Mouse (Mus musculus) kidney, embryonic 15.5 days (tissue): ENCODE measurements at regions not wholly inside any gene's neighbourhood (a gene's known extent, or its start where the extent isn't known, plus 50 kb on each side); places are given as distances from the start of the nearest gene placed in this dataset.
A peak's percentile ranks its signal among the peaks of the same experiment; 100 is the strongest.

Experiments
- ATAC-seq: fragments of 200-750 bp; cut with Nextera tagmentation; replicated peaks from 2 replicates; pipeline ENCODE4 v1.8.0; 2017; ENCODE audit warnings: moderate TSS enrichment; ENCODE audit not compliant: low FRiP score
- H3K27ac ChIP-seq: fragments of 300-500 bp; sonication (generic); 2 replicates; pipeline ENCODE4 v1.5.1; 2015; ENCODE audit warnings: mild to moderate bottlenecking, inconsistent platforms
- H3K27me3 ChIP-seq: fragments of 300-500 bp; sonication (generic); 2 replicates; pipeline ENCODE4 v1.6.1; 2015; ENCODE audit warnings: inconsistent platforms
- H3K36me3 ChIP-seq: fragments of 300-500 bp; sonication (generic); 2 replicates; pipeline ENCODE4 v1.6.1; 2015; ENCODE audit warnings: inconsistent platforms
- H3K4me1 ChIP-seq: fragments of 300-500 bp; sonication (generic); 2 replicates; pipeline ENCODE4 v1.6.1; 2015; ENCODE audit warnings: inconsistent platforms
- H3K4me2 ChIP-seq: fragments of 300-500 bp; sonication (generic); 2 replicates; pipeline ENCODE4 v1.6.1; 2015; ENCODE audit warnings: moderate library complexity, mild to moderate bottlenecking, inconsistent platforms
- H3K4me3 ChIP-seq: fragments of 300-500 bp; sonication (generic); replicated peaks from 2 replicates; pipeline ENCODE4 v1.5.1; 2015; ENCODE audit warnings: mild to moderate bottlenecking, inconsistent platforms
- H3K9ac ChIP-seq: fragments of 300-500 bp; sonication (generic); 2 replicates; pipeline ENCODE4 v1.6.1; 2015; ENCODE audit warnings: mild to moderate bottlenecking, inconsistent platforms
- H3K9me3 ChIP-seq: fragments of 300-500 bp; sonication (generic); replicated peaks from 2 replicates; pipeline ENCODE4 v1.6.1; 2016; ENCODE audit warnings: inconsistent platforms
- WGBS: fragments of 180-500 bp; shearing (Covaris S2); methylation state at CpG from one replicate; pipeline ENCODE4 v1.1.7; 2015; ENCODE audit warnings: mixed read lengths; 5-methylcytosine and 5-hydroxymethylcytosine counted together

- Histone ChIP-seq H3K4me3 (no peak overlapping the region), H3K4me1 (peaks cover 48% of the 10 kb centered on the region), H3K27ac (peak overlapping the region; percentile 61), H3K27me3 (no peaks in the 10 kb centered on the region), H3K4me2 (peak overlapping the region; percentile 2; the same call in 1 of the 2 replicates), H3K9ac (no peak overlapping the region), H3K36me3 (no peaks in the 10 kb centered on the region), H3K9me3 (no peaks in the 10 kb centered on the region)
- 26% methylated on average over 3 of the region's 3 CpGs for WGBS
- peak; percentile 78 for ATAC-seq
Observed at GRCm38 (mm10) chr9:49961965-49962364, 163.2 kb upstream of the Ncam1 start.

GRCm38 (mm10) chr9:49961329-49961728 is 162.6 kb upstream of the Ncam1 start:
- Histone ChIP-seq H3K4me2 (no peak overlapping the region), H3K9me3 (no peaks in the 10 kb centered on the region), H3K36me3 (no peaks in the 10 kb centered on the region), H3K27me3 (no peaks in the 10 kb centered on the region), H3K4me1 (peaks cover 48% of the 10 kb centered on the region), H3K27ac (peak overlapping the region; percentile 57; the same call in 1 of the 2 replicates), H3K9ac (no peak overlapping the region), H3K4me3 (no peak overlapping the region)
- 62% methylated on average over 5 of the region's 5 CpGs for WGBS
- ATAC-seq, result no peak

GRCm38 (mm10) chr9:49959987-49960386 is 161.3 kb upstream of the Ncam1 start:
- no peak overlapping the region for H3K9ac ChIP-seq
- H3K9me3 ChIP-seq, result no peaks in the 10 kb centered on the region
- H3K36me3 ChIP-seq, result no peaks in the 10 kb centered on the region
- no peaks in the 10 kb centered on the region for H3K27me3 ChIP-seq
- no peak overlapping the region for H3K4me3 ChIP-seq
- no peak overlapping the region for H3K4me2 ChIP-seq
- peaks cover 48% of the 10 kb centered on the region for H3K4me1 ChIP-seq
- 43% methylated on average over 10 of the region's 10 CpGs for WGBS
- H3K27ac ChIP-seq, result peak overlapping the region; percentile 19; the same call in 1 of the 2 replicates
- no peak for ATAC-seq

GRCm38 (mm10) chr9:49958890-49959289 is 160.2 kb upstream of the Ncam1 start:
- Histone ChIP-seq H3K9me3 (no peaks in the 10 kb centered on the region), H3K4me3 (no peak overlapping the region), H3K27me3 (no peaks in the 10 kb centered on the region), H3K36me3 (no peaks in the 10 kb centered on the region), H3K9ac (no peak overlapping the region), H3K27ac (no peak overlapping the region), H3K4me2 (no peak overlapping the region), H3K4me1 (peaks cover 48% of the 10 kb centered on the region)
- no peak for ATAC-seq
- 73% methylated on average over 3 of the region's 3 CpGs for WGBS

GRCm38 (mm10) chr9:49954601-49955000 is 155.9 kb upstream of the Ncam1 start:
- Histone ChIP-seq H3K36me3 (no peaks in the 10 kb centered on the region), H3K4me2 (no peak overlapping the region), H3K9ac (no peak overlapping the region), H3K27ac (no peak overlapping the region), H3K4me1 (peaks cover 11% of the 10 kb centered on the region), H3K4me3 (no peak overlapping the region), H3K9me3 (no peaks in the 10 kb centered on the region), H3K27me3 (no peaks in the 10 kb centered on the region)
- 68% methylated on average over 3 of the region's 3 CpGs for WGBS
- no peak for ATAC-seq

- 0 out of 2 replicates have a peak, but pooled peaks cover 2% of the 10 kb centered on the region for H3K4me1 ChIP-seq
- H3K9ac ChIP-seq, result no peak overlapping the region
- H3K36me3 ChIP-seq, result no peaks in the 10 kb centered on the region
- H3K4me3 ChIP-seq, result no peak overlapping the region
- no peaks in the 10 kb centered on the region for H3K27me3 ChIP-seq
- no peak overlapping the region for H3K27ac ChIP-seq
- no peaks in the 10 kb centered on the region for H3K9me3 ChIP-seq
- ATAC-seq, result no peak
- 69% methylated on average over 5 of the region's 5 CpGs for WGBS
- no peak overlapping the region for H3K4me2 ChIP-seq
Observed at GRCm38 (mm10) chr9:49950321-49950720, 151.6 kb upstream of the Ncam1 start.

- no peaks in the 10 kb centered on the region for H3K27me3 ChIP-seq
- WGBS, result 85% methylated on average over 4 of the region's 4 CpGs
- 0 out of 2 replicates have a peak, but pooled peaks cover 2% of the 10 kb centered on the region for H3K4me1 ChIP-seq
- no peak overlapping the region for H3K4me2 ChIP-seq
- H3K4me3 ChIP-seq, result no peak overlapping the region
- H3K9me3 ChIP-seq, result no peaks in the 10 kb centered on the region
- H3K9ac ChIP-seq, result no peak overlapping the region
- ATAC-seq, result no peak
- no peaks in the 10 kb centered on the region for H3K36me3 ChIP-seq
- H3K27ac ChIP-seq, result no peak overlapping the region
Observed at GRCm38 (mm10) chr9:49948546-49948945, 149.8 kb upstream of the Ncam1 start.

GRCm38 (mm10) chr9:49946857-49947256 is 148.1 kb upstream of the Ncam1 start:
- Histone ChIP-seq H3K9me3 (no peaks in the 10 kb centered on the region), H3K27me3 (no peaks in the 10 kb centered on the region), H3K4me1 (0 out of 2 replicates have a peak, but pooled peaks cover 1% of the 10 kb centered on the region), H3K4me3 (no peak overlapping the region), H3K27ac (no peak overlapping the region), H3K4me2 (no peak overlapping the region), H3K9ac (no peak overlapping the region), H3K36me3 (no peaks in the 10 kb centered on the region)
- WGBS, result 60% methylated on average over 2 of the region's 2 CpGs
- no peak for ATAC-seq

- Histone ChIP-seq H3K4me1 (peaks cover 11% of the 10 kb centered on the region; the same call in 1 of the 2 replicates), H3K27me3 (no peaks in the 10 kb centered on the region), H3K9me3 (no peaks in the 10 kb centered on the region), H3K9ac (no peak overlapping the region), H3K4me3 (no peak overlapping the region), H3K36me3 (no peaks in the 10 kb centered on the region), H3K4me2 (no peak overlapping the region), H3K27ac (no peak overlapping the region)
- WGBS, result 41% methylated on average over 9 of the region's 9 CpGs
- no peak for ATAC-seq
Observed at GRCm38 (mm10) chr9:49935555-49936376, 137.0 kb upstream of the Ncam1 start.

GRCm38 (mm10) chr9:49928041-49928656 is 129.4 kb upstream of the Ncam1 start:
- no peaks in the 10 kb centered on the region for H3K36me3 ChIP-seq
- ATAC-seq, result no peak
- H3K9me3 ChIP-seq, result no peaks in the 10 kb centered on the region
- no peak overlapping the region for H3K4me2 ChIP-seq
- no peak overlapping the region for H3K4me3 ChIP-seq
- H3K4me1 ChIP-seq, result peaks cover 35% of the 10 kb centered on the region
- 49% methylated on average over 3 of the region's 3 CpGs for WGBS
- no peak overlapping the region for H3K9ac ChIP-seq
- no peak overlapping the region for H3K27ac ChIP-seq
- no peaks in the 10 kb centered on the region for H3K27me3 ChIP-seq

GRCm38 (mm10) chr9:49927281-49927680 is 128.6 kb upstream of the Ncam1 start:
- Histone ChIP-seq H3K4me3 (no peak overlapping the region), H3K36me3 (no peaks in the 10 kb centered on the region), H3K9me3 (no peaks in the 10 kb centered on the region), H3K4me1 (peaks cover 44% of the 10 kb centered on the region), H3K27ac (no peak overlapping the region), H3K27me3 (no peaks in the 10 kb centered on the region), H3K9ac (no peak overlapping the region), H3K4me2 (no peak overlapping the region)
- 77% methylated on average over 1 of the region's 1 CpGs for WGBS
- ATAC-seq, result no peak

GRCm38 (mm10) chr9:49925796-49926195 is 127.1 kb upstream of the Ncam1 start:
- 94% methylated on average over 2 of the region's 2 CpGs for WGBS
- Histone ChIP-seq H3K4me3 (no peak overlapping the region), H3K4me2 (no peak overlapping the region), H3K4me1 (peaks cover 53% of the 10 kb centered on the region), H3K36me3 (no peaks in the 10 kb centered on the region), H3K27me3 (no peaks in the 10 kb centered on the region), H3K9me3 (no peaks in the 10 kb centered on the region), H3K9ac (no peak overlapping the region), H3K27ac (no peak overlapping the region)
- ATAC-seq, result no peak
